Comparison of ENCODE assay signal across 8 mouse cellular contexts in the genomic region with DNA sequence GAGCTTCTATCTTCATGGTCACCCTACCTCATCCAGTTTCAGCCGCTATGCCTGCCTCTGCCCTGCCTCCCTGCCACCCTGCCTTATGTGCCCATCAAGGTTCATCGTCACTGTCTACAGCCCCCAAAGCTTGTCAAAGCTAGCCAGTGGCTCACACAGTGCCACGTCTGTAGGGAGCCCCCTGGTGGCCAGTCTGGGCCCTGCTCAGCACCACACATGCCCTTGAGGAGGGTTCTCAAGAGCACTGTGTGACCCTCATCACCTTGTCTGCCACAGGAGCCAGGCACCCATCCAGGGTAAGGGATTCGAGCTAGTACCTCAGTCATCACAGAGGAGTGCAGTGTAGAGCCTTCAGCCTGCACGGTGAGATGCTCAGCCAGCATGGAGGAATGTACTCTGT.
DNase-seq lines count a peak whose midpoint lies in the region; ATAC-seq and TF ChIP-seq lines count a peak whose summit lies in the region.

No protein-coding gene starts in this region.

- peak; percentile 84 for TF ChIP-seq CTCF in gastrocnemius, adult 2 months (IDR thresholded peaks at IDR 0.05)
- TF ChIP-seq CTCF in lung, embryonic 14.5 days (IDR thresholded peaks at IDR 0.05; ENCODE audit: low read depth): peak; percentile 87

- no peak overlapping the region for H3K4me2 ChIP-seq in lung, embryonic 14.5 days

- peaks cover 27% of the 10 kb centered on the region; the same call in 1 of the 2 replicates for H3K27me3 ChIP-seq in lung, embryonic 14.5 days (ENCODE audit: insufficient read depth, low read length)

- ATAC-seq in lung, embryonic 14.5 days (ENCODE audit: insufficient read depth): 0 out of 2 replicates have a peak, but pooled peaks have one; percentile 63

- no peaks in the 10 kb centered on the region for H3K4me1 ChIP-seq in lung, embryonic 14.5 days (ENCODE audit: insufficient read depth)

- no peak overlapping the region for H3K9ac ChIP-seq in lung, embryonic 14.5 days

- no peak overlapping the region for H3K27ac ChIP-seq in gastrocnemius, adult 2 months
- no peak overlapping the region for H3K27ac ChIP-seq in lung, embryonic 14.5 days (ENCODE audit: low read depth)

- WGBS in lung, embryonic 14.5 days: 13% methylated on average over 5 of the region's 5 CpGs

- H3K36me3 ChIP-seq in lung, embryonic 14.5 days (ENCODE audit: insufficient read depth): no peaks in the 10 kb centered on the region

- peak; percentile 73 to 76 for DNase-seq in B cell, adult 2 months
- DNase-seq in NIH3T3 (ENCODE audit: low read depth): peak; percentile 66
- peak; percentile 91 to 94 for DNase-seq in cerebellum, postnatal 10 days
- peak; percentile 59 for DNase-seq in gastrocnemius, adult 2 months
- DNase-seq in kidney, postnatal 10 days: peak; percentile 82
- peak; percentile 74 for DNase-seq in lung, embryonic 14.5 days
- DNase-seq in ovary, postnatal 14 days (ENCODE audit: low spot score): peak; percentile 42
- peak; percentile 62 to 86 for DNase-seq in thymus, postnatal 10 days (ENCODE audit: low spot score in 2 of 2)

- intact Hi-C loops in gastrocnemius, adult 2 months (cut with DNase I): loop anchor here (2.0 kb wide), 1 partner anchor 45 kb away; no protein-coding TSS in a partner anchor

- H3K4me3 ChIP-seq in gastrocnemius, adult 2 months: no peak overlapping the region
- H3K4me3 ChIP-seq in lung, embryonic 14.5 days (ENCODE audit: low read depth, low read length): no peak overlapping the region

- no peaks in the 10 kb centered on the region for H3K9me3 ChIP-seq in lung, embryonic 14.5 days (ENCODE audit: low read depth, low read length)

Comparison
In these comparisons a context has a peak if more than half of its experiments do, and no peak if none do; other contexts are left out.
1. DNase-seq: peak in every context shown above with its lines; median percentile 92 in cerebellum, postnatal 10 days; 82 in kidney, postnatal 10 days; 74 in B cell, adult 2 months; 74 in lung, embryonic 14.5 days; 74 in thymus, postnatal 10 days; 66 in NIH3T3; 59 in gastrocnemius, adult 2 months; 42 in ovary, postnatal 14 days.